Mouse (Mus musculus) lung, postnatal 0 days (tissue): ENCODE data around the gene Cdx2. TPM values are rescaled to one million over a fixed set of nuclear protein-coding genes. Genes with fewer than 3 reads are reported as not detected.

Source experiments
- ATAC-seq: fragments of 200-750 bp; cut with Nextera tagmentation; 2 replicates; pipeline ENCODE4 v1.8.0; 2017; ENCODE audit warnings: moderate library complexity
- DNase-seq: peaks from one replicate; pipeline ENCODE4 v3.0.0-alpha.2; 2016; ENCODE audit warnings: low spot score
- H3K27ac ChIP-seq: fragments of 300-500 bp; sonication (generic); 2 replicates; pipeline ENCODE4 v1.5.1; 2014; ENCODE audit warnings: antibody characterized with exemption, mild to moderate bottlenecking, low read length, mixed read lengths
- H3K27me3 ChIP-seq: fragments of 300-500 bp; sonication (generic); replicated peaks from 2 replicates; pipeline ENCODE4 v1.6.1; 2014; ENCODE audit warnings: low read length, mixed read lengths; ENCODE audit not compliant: insufficient read depth
- H3K36me3 ChIP-seq: fragments of 300-500 bp; sonication (generic); 2 replicates; pipeline ENCODE4 v1.6.1; 2014; ENCODE audit warnings: low read length, mixed read lengths; ENCODE audit not compliant: insufficient read depth
- H3K4me1 ChIP-seq: fragments of 300-500 bp; sonication (generic); 2 replicates; pipeline ENCODE4 v1.6.1; 2014; ENCODE audit warnings: antibody characterized with exemption, low read depth, low read length, mixed read lengths; ENCODE audit not compliant: insufficient read depth
- H3K4me2 ChIP-seq: fragments of 300-500 bp; sonication (generic); replicated peaks from 2 replicates; pipeline ENCODE4 v1.6.1; 2014; ENCODE audit warnings: low read depth, mild to moderate bottlenecking, low read length, moderate library complexity, mixed read lengths
- H3K4me3 ChIP-seq: fragments of 300-500 bp; sonication (generic); 2 replicates; pipeline ENCODE4 v1.5.1; 2014; ENCODE audit warnings: low read depth, low read length
- H3K9ac ChIP-seq: fragments of 300-500 bp; sonication (generic); replicated peaks from 2 replicates; pipeline ENCODE4 v1.6.1; 2014; ENCODE audit warnings: low read depth, mild to moderate bottlenecking
- H3K9me3 ChIP-seq: fragments of 300-500 bp; sonication (generic); 2 replicates; pipeline ENCODE4 v1.6.1; 2016; ENCODE audit warnings: low read length, mixed read lengths
- CTCF ChIP-seq: IDR thresholded peaks from 2 replicates; pipeline ENCODE4 v1.5.1; 2016; ENCODE audit warnings: antibody characterized with exemption, mild to moderate bottlenecking
- EP300 ChIP-seq: IDR thresholded peaks from 2 replicates; pipeline ENCODE4 v1.6.1; 2016; ENCODE audit warnings: antibody characterized with exemption, mild to moderate bottlenecking, control low read depth
- WGBS: fragments of 180-500 bp; shearing (Covaris S2); extraction: QIAGEN DNeasy Blood & Tissue Kit; methylation state at CpG from one replicate; pipeline ENCODE4 v1.1.7; 2014; 5-methylcytosine and 5-hydroxymethylcytosine counted together
- polyA plus RNA-seq: library from polyadenylated mRNA; unstranded; fragments of >200 nt; fragmentation: Nextera tagmentation; extraction: Ambion mirVana; gene quantifications from 2 replicates; pipeline ENCODE4 v1.2.1, GENCODE M21; 2015

The Cdx2 gene
- polyA plus RNA-seq, 1 experiment from 2014 or later, result not detected

DNA sequence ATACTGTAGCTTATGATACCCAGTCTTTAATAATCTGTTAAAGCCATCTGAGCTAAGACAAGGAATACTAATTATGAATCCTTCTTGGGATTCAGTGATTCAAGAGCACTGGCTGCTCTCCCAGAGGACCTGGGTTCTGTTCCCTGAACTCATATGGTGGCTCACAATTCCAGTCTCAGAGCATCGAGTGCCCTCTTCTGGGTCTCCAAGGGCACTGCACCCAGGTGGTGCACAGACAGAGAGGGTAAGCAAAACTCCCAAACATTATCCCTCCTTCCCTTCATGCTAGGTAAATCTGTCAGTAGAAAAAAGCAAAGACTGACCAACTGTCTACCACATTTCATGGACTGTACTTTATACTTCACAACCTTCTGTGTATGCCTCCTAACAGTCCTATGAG is 38.9 kb upstream of the Cdx2 start:
- Histone ChIP-seq H3K4me3 (no peak overlapping the region), H3K9ac (no peak overlapping the region), H3K27me3 (no peaks in the 10 kb centered on the region), H3K27ac (no peak overlapping the region), H3K4me2 (no peak overlapping the region), H3K4me1 (no peaks in the 10 kb centered on the region), H3K36me3 (no peaks in the 10 kb centered on the region), H3K9me3 (no peaks in the 10 kb centered on the region)
- TF ChIP-seq EP300, result no peak
- TF ChIP-seq CTCF, result no peak
- WGBS, result 67% methylated on average over 1 of the region's 1 CpGs
- DNase-seq (no peak), ATAC-seq (no peak)

DNA sequence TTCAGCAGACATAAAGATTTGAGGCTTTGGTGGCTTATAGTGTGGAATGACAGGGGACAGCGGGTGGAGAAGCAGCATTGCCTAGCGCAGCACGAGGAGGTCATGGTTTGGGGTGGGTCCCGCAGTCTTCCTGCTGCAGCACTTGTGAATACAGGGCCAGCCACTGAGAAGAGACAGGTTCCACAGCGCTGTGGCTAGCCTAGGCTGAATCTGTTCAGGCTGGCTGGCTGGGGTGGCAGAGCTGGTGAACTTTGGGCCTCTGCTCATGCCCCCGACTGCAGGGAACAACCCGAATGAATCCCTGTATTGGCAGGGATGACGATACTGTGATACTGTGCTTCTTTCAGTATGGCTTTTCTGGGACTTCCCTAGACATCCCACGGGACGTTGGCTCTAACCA is 36.8 kb upstream of the Cdx2 start:
- no peak overlapping the region for H3K4me3 ChIP-seq
- no peak overlapping the region for H3K4me2 ChIP-seq
- no peak overlapping the region for H3K27ac ChIP-seq
- H3K4me1 ChIP-seq, result no peaks in the 10 kb centered on the region
- no peaks in the 10 kb centered on the region for H3K9me3 ChIP-seq
- H3K9ac ChIP-seq, result no peak overlapping the region
- no peaks in the 10 kb centered on the region for H3K36me3 ChIP-seq
- no peak for ATAC-seq
- TF ChIP-seq EP300 (no peak), CTCF (no peak)
- DNase-seq, result no peak
- 70% methylated on average over 10 of the region's 10 CpGs for WGBS
- H3K27me3 ChIP-seq, result no peaks in the 10 kb centered on the region

DNA sequence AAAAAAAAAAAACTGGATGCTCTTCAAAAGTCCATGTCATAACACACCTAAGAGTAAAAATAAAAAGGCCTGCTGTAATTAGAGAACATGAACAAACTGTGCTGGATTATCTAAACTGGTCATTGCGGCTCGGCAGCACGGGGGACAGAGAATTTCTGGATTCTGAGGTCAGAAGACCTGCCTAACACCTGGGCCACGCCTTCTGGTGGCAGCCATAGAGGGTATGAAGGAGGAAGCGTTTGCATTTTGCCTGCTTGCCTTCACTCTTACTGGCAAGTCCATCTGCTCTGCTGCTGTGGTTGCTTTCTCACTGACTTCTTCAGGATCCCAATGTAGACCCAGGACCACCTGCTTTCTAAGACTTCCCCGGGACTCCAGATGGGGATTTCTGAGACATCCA is 35.8 kb upstream of the Cdx2 start:
- DNase-seq (no peak), ATAC-seq (no peak)
- Histone ChIP-seq H3K4me3 (no peak overlapping the region), H3K27me3 (no peaks in the 10 kb centered on the region), H3K4me1 (no peaks in the 10 kb centered on the region), H3K4me2 (no peak overlapping the region), H3K9me3 (no peaks in the 10 kb centered on the region), H3K27ac (no peak overlapping the region), H3K36me3 (no peaks in the 10 kb centered on the region), H3K9ac (no peak overlapping the region)
- WGBS, result 86% methylated on average over 6 of the region's 6 CpGs
- TF ChIP-seq CTCF (no peak), EP300 (no peak)

DNA sequence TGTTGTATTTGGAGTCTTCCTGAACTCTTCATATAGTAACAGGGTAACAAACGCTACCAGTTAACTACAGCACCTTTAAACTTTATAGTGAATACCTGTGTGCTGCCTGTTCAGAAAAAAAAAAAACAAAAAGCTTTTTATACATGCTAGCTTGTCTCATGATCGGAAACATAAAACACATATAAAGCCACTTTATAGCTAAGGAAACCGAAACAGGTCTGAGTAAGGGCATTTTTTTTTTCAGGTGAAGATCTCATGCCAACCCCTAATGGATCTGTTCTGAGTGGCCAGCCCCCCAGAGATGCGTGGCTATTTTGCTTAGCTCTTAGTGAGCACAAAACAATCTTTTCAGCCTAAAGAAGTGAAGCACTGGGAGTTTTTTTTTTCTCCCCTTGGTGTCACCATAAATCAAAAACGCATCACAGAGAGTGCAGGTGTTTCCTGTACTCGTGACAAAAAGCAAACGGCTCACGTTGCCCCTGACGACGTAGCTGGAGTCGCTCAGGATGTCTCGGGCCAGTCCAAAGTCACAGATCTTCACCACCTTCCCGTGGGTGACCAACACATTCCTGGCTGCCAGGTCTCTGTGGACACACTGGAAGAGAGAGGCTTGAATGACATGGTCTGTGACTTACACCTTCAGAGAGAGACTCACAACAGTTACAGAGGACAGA is 33.8 kb upstream of the Cdx2 start:
- H3K4me1 ChIP-seq, result no peaks in the 10 kb centered on the region
- no peaks in the 10 kb centered on the region for H3K36me3 ChIP-seq
- TF ChIP-seq CTCF (no peak), EP300 (no peak)
- H3K27ac ChIP-seq, result no peak overlapping the region
- no peak overlapping the region for H3K9ac ChIP-seq
- DNase-seq, result no peak
- no peak for ATAC-seq
- H3K27me3 ChIP-seq, result no peaks in the 10 kb centered on the region
- H3K4me2 ChIP-seq, result no peak overlapping the region
- no peak overlapping the region for H3K4me3 ChIP-seq
- WGBS, result 26% methylated on average over 13 of the region's 13 CpGs
- no peaks in the 10 kb centered on the region for H3K9me3 ChIP-seq

DNA sequence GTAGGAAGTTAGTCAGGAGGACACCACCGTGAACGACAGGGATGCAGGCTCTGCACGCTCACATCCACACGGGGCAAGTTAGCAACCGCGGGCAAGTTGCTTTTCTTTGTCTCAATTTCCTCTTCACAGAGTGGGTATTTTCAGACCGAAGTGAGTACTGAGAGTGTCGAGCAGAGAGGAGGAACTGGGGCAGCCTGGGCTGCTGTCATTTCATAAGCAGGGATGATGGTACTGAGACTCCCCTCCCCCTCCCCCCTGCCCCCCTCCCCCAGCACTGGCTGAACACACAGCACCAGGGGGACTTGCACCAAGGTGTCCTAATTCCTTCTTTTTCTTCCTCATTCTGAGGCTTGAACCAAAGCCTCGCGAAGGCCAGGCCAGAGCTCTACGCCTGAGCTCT is 32.5 kb upstream of the Cdx2 start:
- H3K27me3 ChIP-seq, result no peaks in the 10 kb centered on the region
- 74% methylated on average over 11 of the region's 11 CpGs for WGBS
- ATAC-seq (no peak), DNase-seq (no peak)
- no peak overlapping the region for H3K4me2 ChIP-seq
- H3K27ac ChIP-seq, result no peak overlapping the region
- TF ChIP-seq EP300 (no peak), CTCF (no peak)
- no peak overlapping the region for H3K4me3 ChIP-seq
- H3K36me3 ChIP-seq, result no peaks in the 10 kb centered on the region
- no peaks in the 10 kb centered on the region for H3K9me3 ChIP-seq
- no peaks in the 10 kb centered on the region for H3K4me1 ChIP-seq
- H3K9ac ChIP-seq, result no peak overlapping the region

DNA sequence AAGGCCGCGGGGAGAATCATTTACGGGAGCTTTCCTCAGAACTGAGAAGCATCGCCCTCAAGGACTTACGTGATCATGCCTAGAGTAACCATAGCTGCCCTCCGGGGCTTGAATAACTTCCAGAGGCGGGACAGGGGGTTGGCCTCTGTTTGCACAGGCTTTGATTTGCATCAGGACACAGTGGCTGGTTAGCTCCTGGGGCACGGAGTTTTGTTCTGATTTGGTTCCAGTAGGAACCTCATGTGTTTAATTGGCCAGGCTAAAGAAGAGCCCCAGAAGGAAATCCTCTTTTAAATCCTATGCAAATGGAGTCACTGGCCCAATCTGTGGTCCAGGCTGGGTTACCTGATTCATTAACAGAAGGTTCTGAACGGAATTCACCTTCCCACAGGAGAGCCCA is 31.9 kb upstream of the Cdx2 start:
- ATAC-seq (no peak), DNase-seq (no peak)
- Histone ChIP-seq H3K4me2 (no peak overlapping the region), H3K27ac (no peak overlapping the region), H3K9ac (no peak overlapping the region), H3K9me3 (no peaks in the 10 kb centered on the region), H3K4me3 (no peak overlapping the region), H3K4me1 (no peaks in the 10 kb centered on the region), H3K36me3 (no peaks in the 10 kb centered on the region), H3K27me3 (no peaks in the 10 kb centered on the region)
- TF ChIP-seq CTCF (no peak), EP300 (no peak)
- 50% methylated on average over 9 of the region's 9 CpGs for WGBS

DNA sequence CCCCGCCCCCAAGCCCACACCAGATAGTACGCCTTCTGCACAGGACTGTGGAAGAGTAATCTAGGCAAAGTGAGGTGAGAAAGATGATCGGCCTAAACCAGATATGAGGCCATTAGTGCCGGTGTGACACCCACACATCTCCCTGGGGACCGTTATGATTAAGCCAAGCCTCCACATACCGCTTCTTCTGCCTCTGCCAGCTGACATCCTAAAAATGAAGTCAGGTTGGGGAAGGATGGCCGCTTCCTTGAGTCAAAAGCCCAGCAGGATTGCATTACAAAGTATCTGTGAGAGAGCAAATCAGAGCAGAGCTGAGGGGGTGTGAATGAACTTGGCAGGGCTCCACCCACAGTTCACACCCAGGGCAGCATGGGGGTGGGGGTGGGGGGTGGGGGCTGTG is 25.6 kb upstream of the Cdx2 start:
- DNase-seq (no peak), ATAC-seq (no peak)
- H3K27ac ChIP-seq, result no peak overlapping the region
- H3K4me3 ChIP-seq, result no peak overlapping the region
- H3K9ac ChIP-seq, result no peak overlapping the region
- H3K9me3 ChIP-seq, result no peaks in the 10 kb centered on the region
- H3K4me2 ChIP-seq, result no peak overlapping the region
- no peaks in the 10 kb centered on the region for H3K4me1 ChIP-seq
- H3K27me3 ChIP-seq, result no peaks in the 10 kb centered on the region
- WGBS, result 25% methylated on average over 7 of the region's 7 CpGs
- no peaks in the 10 kb centered on the region for H3K36me3 ChIP-seq
- TF ChIP-seq EP300 (no peak), CTCF (no peak)
